Mouse (Mus musculus) adrenal gland, adult (tissue): ENCODE measurements around the gene Pax3.

Source experiments
- DNase-seq, 2 experiments: peaks; one replicate each; pipeline ENCODE4 v3.0.0; 2022 to 2023; ENCODE audit warnings: low spot score in 1 of 2; ENCODE audit not compliant: inconsistent age in 2 of 2

The Pax3 gene

DNA sequence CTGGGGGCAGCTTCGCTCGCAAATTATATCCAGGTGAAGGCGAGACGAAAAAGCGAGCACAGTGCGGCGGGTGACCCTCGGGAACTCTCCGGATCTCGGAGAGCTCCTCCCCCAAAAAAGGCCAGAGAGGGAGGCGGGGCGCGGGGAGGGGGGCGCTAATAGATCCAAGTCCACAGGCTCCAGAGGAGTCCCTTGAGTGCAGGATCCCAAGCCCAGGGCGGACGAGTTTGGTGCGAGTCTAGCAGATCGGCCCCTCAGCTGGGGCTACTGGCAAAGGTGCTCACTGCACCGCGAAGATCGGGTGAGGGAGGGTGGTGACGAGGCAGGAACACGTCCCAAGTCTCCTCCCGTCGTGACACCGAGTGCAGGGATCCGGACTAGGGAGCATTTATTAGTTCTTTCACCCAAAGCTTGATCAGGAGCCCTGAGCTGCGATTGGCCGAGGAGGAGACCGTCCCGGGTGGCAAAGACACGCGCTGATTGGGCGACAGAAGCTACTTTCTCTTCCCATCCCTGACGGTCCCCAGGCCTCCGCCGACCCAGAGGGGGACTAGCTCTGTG is at the start of gene Pax3:
TSS of gene Pax3 (minus strand) at position 384 of the 561 bp plus-strand sequence.
- peak; percentile 13 to 61 for DNase-seq

DNA sequence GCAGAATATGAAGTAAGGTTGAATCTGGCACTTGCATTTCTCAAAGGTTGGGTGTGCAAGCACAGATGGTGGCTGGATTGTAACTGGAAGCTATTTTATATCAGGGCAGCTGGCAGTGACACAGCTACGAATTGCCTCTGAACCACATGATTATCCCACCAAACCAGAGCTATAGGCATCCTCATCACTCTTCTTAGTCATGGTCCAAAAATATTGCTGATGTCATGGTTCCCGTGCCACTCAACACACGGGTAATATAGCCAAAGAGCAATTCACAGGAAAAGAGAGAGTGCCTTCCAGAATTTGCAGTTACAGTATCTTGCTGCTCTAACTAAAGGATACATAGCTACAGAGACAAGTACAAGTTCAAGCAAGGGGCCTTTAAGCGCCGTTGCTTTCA is 37.4 kb upstream of the Pax3 start:
- no peak for DNase-seq

DNA sequence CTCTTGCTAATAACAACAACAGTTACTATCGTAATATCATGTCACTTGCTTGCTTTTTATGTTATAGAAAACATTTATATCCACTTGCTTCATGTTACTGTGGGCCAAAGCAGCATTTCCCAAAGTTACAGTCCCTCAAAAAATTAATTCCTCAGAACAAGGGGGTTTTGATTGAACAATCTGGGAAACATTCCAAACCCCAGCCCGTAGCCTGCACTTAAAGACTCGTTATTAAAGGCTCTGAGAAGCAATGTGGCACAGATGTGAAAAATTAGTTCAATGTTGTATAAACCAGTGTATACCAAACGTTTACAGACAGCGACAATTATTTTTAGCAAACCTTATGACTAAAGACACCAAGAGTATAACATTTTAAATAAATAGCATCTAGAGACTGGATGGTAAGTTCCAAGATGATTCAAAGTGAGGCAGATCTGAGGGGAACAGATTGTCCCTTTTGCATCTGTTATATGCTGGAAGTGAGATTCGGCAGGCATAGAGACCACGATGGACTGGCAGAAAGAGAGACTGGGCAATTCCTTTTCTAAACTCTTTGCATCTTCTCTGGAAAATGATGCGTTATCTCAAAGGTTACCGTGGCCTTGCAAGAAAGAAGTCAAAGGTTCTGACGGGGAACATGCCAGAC is 35.1 kb upstream of the Pax3 start:
- DNase-seq = peak; percentile 21 to 42

DNA sequence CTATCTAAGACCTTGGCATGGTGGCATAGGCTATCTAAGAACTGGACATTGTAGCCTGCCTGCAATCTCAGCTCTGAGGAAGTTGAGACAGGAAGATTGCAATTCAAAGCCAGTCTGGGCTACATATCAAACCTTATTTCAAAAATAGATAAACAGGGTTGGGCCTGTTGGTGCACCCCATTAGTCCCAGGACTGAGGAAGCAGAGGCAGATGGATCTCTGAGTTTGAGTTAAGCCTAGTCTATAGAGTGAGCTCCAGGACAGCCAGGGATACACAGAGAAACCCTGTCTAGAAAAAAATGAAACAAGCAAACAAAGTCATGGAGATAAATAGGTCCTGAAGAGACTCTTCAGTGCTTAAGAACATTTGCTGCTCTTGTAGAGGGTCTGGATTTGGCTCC is 32.9 kb upstream of the Pax3 start:
- no peak for DNase-seq

DNA sequence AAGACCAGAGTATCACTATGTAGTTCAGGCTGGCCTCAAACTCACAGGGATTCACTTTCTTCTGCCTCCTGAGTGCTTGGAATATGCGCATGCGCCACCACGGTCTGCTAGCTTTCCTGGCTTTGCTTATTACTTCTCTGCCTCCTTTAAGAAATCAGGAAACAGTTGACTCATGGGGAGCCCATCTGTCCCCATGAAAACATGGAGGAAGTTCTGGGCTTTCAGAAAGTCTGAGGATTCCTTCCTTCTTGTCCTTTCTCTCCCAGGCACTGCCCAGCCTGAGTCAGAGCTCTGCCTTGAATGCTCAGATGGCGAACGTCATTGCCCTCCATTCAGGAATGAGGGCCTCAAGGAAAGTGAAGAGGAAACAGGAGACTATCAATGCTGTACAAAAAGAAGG is 31.8 kb upstream of the Pax3 start:
- no peak for DNase-seq

DNA sequence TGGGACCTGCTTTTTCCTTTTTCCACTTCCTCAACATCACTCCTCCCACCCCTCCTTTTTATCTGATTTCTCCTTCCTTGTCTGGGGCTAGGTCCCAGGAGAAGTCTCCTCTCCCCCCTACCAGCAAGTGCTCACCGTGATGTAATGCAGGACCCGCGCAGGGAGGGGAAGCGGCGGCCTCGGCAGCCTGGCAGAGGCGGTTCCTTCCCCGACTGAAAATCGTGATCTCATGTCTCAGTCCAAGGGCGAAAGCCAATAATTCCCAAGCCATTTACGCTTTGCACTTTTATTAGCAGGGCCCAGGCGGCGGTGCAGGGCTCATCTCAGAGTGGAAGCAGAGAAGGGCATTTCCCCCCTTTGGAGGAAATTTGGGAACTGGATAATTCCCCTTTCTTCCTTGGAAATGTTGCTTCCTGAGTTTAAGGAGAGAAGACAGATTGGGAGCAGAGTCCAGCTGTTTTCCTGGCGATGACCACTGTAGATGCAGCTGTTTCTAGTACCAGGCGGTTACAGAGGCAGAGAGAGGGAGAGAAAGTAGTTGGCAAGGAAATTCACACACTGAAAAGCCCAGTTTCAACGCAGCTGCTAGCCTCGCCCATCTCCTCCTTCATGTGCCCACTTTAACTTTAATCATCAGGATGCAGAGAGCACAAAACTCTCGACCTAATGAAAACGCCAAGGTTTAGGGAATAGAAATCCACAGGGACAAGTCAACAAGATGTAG is 21.3 kb upstream of the Pax3 start:
- DNase-seq = peak; percentile 33 to 62

DNA sequence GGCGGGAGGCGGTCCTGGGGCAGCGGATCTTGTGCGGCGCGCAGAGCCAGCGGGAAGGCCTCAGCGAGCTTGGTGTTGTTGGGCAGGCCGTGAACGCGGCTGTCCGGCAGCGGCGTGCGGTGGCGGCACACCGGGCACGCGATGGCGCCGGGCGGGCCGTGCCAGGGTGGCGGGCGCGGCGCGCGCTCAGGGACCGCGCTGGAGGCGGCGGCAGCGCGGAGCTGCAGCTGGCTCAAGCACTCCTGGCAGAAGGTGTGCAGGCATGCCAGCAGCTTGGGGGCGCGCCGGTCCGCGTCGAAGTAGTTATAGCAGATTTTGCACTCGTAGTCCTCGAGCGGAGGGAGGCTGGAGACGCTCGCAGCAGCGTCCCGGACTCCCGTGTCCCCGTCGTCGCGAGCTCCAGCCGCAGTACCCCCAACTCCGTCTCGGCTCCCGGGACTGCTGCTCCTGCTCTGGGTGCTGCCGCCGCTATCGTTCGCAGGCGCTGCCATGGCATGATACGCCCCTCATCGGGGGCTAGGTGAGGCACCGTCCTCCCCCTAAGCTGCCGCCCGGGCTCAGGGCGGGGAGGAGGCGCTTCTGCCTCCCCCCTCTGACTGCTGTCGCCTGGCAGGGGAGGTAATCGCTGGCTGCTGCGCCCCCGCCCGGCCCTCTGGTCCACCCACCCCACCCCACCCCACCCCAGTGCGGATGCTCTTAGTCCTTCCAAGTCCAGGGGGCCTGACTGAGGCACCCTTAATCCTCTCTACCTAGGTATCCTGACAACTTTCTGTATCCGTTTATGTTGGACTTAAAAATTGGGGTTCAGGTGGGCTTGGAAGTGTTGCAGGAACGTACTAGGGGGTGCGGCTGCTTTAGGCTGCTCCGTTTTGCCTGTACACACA is 20.5 kb upstream of the Pax3 start:
- peak; percentile 53 to 65 for DNase-seq

DNA sequence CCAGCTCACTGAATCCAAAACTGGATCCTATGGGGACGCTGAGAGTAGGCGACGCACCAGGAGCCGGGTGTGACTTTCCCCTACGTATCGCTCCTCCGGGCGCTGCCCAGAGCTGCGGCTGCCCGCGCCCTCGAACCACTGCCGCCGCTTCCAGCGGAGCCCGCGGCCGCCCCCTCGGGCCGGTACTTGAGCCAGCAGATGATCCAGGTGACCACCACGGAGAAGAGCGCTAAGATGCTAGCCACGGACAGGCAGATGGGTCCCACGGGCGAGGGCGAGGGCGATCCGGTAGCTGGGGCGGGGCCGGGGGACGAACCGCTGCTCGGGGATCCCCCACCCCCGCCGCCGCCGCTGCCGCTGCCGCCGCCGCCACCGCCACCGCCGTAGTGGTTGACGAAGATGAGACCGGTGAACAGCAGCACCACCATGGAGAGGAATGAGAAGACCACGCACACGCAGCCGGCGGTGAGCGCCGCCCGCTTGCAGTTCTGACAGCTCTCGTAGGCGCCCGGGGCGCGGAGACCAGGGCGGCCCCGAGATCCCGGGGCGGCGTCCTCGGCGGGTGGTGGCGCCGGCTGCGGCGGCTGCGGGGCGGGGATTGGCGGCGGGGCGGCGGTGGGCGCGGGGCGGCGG is 19.7 kb upstream of the Pax3 start:
- peak; percentile 14 to 58 for DNase-seq

DNA sequence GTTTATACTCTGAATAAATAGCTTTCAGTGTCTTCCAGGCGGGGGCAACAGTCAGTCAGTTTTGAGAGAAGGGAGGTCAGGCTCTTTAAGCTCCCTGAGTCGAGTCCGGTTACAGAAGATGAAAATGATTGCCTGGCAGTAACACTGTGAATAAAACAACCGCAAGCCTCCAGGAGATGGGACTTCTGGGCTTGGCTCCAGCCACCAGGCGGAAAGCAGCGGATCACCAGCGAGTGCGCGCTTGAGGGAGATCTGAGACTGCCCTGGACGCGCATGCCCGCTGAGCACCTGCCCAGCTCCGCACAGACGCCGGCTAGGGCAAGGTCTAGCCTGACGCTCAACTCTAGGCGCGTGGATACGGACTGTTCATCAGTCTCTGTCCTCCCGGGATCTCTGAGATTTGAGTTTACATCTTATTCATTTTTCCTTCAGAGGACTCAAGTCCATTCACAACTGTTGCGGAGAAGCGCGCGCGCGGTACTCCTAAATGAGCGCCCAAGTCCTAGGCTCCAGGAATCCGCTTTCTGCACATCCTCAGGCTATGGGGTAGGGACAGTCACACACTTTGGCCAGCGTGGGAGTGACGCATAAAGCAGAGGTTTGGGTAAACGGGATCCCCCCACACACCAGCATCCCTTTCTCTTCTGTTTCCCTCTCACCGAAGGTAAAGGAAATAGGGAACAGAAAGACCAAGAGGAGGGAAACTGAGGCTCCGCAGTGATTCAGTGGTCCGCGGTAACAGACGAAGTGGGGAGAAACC is 19.0 kb upstream of the Pax3 start:
- DNase-seq = peak; percentile 58 to 81

DNA sequence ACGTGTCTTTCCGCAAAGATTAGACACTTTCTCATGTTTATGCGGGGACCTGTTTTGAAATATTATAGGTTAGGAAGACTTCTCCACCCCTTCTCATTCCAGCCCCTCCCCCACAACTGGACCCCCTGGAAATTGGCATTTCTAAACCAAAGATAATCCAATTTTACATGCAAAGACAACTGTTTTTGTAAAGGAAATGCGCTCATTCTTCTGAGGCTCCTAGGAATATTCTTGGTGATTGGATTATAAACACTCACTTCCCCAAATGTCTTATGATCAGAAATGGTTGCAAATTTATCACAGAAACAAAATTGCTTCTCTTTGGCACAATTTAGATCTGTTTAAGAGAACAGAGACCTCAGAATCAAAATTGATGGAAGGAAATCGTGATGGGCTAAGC is 14.1 kb upstream of the Pax3 start:
- DNase-seq = no peak

DNA sequence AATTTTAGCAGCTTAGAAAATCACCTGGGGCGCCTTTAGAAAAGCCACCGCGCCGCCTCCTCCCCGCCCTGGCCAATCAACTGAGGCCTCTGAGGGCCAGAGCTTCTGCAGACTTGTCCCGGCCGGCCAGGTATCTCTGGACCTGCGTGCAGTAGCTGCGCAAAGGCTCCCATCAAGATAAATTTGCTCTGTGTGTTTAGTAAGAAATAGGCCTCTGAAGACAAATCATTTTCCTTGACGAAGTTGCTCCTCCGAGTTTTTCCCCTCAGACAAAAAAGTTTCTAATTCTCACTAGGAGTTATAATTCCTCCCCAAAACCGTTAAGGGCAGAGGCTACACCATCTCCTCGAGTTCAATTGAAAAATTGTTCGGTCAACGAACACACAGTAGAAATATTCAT is 13.6 kb upstream of the Pax3 start:
- DNase-seq = no peak

DNA sequence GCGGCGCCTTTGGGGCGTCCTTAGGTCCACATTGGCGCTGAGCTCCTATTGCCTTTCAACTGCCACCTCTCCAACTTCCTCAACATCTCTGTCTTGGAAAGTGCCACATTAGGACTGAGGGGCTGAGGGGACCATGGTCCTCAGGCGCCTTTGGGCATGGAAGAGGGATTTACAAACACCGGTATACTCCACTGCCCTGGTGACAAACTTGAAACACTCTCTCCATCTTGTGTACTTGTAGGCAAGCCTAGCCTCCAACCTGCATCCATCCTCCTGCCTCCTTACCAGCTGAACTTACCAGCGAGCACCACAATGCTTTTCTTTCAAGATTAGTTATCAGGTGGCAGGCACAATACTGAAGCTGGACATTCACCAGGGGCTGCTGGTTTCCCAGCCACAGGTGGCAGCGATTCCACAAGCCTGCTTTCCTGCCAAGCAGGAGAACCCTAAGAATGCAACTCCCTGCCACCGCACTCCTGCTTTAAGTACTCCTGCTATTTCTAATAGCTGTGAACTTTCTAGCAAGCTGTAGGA is 11.4 kb upstream of the Pax3 start:
- DNase-seq = no peak

DNA sequence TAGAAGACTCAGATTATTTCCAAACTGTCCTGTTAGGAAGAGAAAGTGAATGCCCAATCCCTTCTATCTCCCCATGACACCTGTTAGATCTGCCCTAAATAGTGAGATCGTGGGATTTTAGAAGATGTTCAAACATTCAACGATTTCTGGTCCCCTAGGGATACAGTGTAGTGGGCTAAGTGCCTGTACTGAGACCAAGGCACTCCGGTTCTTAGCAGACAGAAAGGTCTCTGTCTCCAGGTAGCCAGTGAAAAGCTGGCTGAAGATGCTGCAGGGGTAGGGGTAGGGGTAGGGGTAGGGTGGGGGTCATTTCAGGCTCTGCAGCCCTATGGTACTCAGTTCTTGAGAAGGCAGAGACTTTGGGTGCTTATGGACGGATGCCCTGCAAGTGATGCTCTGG is 7.4 kb upstream of the Pax3 start:
- no peak for DNase-seq

DNA sequence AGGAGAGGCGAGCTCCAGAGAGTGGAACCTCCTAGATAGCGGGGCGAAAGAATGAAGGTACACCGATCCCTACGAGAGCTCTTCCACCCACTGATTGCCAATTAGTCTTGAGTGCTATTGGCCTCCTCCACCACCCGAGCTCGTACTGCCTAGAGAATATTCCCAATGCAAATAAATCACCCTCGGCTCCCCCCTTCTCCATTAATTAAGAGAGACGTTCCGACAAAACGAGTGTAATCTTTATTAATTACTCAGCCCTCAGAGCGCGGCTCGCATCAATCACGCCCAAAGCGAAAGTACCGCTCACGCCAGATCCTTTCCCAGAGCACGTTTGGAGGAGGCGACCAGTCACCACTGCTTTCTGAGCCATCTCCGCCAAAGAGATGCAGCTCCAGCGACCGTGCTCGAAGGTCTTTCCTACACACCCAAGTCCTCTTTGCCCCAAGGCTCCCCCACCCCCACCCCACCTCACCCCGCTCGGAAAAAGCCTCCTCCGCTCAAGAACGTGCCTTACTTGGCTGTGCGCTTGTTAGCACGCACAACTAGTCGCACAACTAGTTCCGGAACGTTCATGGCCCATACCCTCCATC is 6.8 kb upstream of the Pax3 start:
- peak; percentile 26 to 75 for DNase-seq

DNA sequence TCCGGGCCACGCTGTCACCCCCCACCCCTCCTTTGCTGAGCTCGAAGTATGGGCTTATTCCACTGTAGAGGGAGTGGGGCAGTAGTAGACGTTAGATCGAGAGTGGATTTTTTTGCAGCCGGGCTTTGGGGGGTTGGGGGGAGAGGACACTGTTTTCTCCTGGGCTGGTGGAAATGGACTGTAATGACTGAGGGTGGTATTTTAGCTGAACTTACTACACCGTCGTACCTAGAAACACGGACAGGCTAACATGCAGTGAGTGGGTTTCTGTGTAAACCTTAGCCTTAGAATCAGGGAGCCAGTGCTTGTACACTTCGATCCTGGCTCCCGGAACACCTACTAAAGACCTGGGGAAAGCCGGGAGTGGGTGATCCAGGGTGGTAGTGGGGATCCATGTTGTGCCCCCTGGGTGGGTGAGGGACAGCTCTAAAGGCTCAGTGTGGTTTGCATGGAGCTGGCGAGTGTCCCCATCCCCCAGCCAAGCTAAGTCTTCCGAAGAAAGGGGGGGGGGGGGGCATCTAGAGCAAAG is 6.2 kb upstream of the Pax3 start:
- peak in 1 of 2 experiments; percentile 46 for DNase-seq

DNA sequence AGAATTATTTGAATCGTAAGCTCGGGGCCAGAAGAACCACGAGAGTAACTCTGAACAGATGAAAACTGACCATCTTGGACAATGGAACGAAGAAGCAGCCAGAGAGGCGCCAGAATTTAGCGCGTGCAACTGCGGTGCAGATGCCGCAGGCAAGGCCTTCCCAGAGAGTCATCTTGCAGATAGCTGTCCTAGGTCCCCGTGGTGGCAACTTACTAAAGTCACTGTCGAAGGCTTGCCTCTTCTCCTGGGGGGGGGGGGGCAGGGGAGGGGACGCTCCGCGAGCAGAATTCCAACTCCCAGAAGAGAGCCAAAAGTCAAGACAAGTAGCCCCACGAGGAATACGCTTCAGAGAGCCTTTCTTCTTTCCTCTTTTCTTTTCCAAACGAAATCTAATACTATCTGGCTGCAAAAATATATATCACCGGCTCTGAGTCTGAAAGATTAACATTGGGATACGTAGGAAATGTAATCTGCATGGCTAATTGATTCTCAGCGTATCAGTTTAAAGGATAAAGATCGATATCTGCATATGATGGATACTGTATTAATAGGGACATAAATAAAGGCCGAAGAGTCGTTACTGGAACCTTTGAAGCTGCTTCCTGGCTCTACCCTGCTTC is 5.6 kb upstream of the Pax3 start:
- no peak for DNase-seq

DNA sequence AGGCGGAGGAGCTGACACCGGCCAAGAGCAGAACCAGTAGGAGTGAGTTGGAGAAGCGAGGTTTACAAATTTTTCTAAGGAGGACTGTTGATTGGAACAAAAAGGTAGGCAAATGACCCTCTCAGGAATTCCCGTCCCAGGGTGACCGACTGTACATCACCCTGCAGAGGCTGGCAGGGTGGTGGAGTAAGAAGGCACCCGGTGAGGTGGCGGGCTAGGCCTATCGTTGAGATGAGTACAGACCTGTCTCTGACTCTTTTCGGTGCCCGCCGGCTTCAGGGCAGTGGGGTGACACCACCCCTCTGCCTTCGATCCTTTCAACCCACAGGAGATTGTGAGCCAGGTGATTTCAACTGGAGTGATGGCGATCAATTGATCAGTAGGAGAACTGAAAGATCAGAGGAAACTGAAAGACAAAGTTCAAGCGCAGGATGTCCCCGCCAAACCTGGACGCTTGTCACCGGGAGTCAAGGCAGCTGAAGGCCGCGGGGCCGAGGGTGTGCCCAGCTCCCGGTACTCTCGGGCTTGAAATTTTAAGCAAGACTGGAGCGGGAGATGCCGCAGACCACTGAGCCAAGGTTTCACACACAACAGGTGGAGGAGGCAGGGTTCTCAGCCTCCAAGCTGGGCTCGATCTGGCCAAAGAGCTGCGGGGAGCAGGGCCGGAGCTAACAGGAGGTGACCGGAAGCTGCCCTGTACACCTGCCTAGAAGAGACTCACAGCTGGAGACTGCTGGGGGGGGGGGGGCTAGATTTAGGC is 4.5 kb upstream of the Pax3 start:
- DNase-seq = peak in 1 of 2 experiments; percentile 32

DNA sequence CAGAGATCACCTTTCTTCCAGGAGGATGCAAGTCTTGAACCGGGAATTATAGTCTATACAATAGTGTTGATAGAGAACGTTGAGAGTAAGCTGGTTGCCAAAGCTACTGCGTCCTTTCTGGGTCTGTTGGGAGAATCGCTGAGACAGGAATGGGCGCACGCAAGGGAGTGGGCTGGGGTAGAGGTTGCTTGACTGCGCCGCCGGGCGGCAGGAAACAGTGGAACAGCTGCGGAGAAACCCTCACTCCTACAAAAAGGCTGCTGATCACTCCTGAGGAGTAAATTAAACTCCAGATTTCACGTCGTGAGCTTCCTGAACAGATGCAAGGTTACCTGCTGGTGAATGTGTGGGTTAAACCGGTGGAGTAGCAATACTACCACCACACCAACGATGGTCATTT is 3.3 kb upstream of the Pax3 start:
- DNase-seq = no peak
